Mouse (Mus musculus) olfactory bulb, adult 2 months (tissue): Measurements from ENCODE around the gene Hectd3. TPM values are rescaled to one million over a fixed set of nuclear protein-coding genes. Genes with fewer than 3 reads are reported as not detected.

ENCODE experiments used
- H3K27ac ChIP-seq: fragments of 200-500 bp; 2 replicates; pipeline ENCODE4 v1.5.1; 2012; ENCODE audit warnings: low read depth, low read length; ENCODE audit not compliant: insufficient read depth
- H3K4me1 ChIP-seq: fragments of 200-500 bp; 2 replicates; pipeline ENCODE4 v1.6.1; 2012; ENCODE audit warnings: low read length; ENCODE audit not compliant: control insufficient read depth, insufficient read depth
- H3K4me3 ChIP-seq: fragments of 200-500 bp; 2 replicates; pipeline ENCODE4 v1.5.1; 2012; ENCODE audit warnings: mild to moderate bottlenecking, low read depth, low read length, moderate library complexity; ENCODE audit not compliant: insufficient read depth
- CTCF ChIP-seq: fragments of 200-500 bp; IDR thresholded peaks from 2 replicates; pipeline ENCODE4 v1.5.1; 2012; ENCODE audit warnings: low read depth, mild to moderate bottlenecking, low read length, moderate library complexity; ENCODE audit not compliant: insufficient read depth
- POLR2A ChIP-seq: fragments of 200-500 bp; IDR thresholded peaks from 2 replicates; pipeline ENCODE4 v1.6.1; 2012; ENCODE audit warnings: mild to moderate bottlenecking, low read depth, low read length, moderate library complexity; ENCODE audit not compliant: insufficient read depth
- WGBS: fragments of 180-500 bp; shearing (Covaris S2); methylation state at CpG from one replicate; pipeline ENCODE4 v1.1.7; 2018; 5-methylcytosine and 5-hydroxymethylcytosine counted together
- polyA plus RNA-seq: library from polyadenylated mRNA; stranded (reverse); fragments of >200 nt; gene quantifications from 2 replicates; pipeline ENCODE4 v1.2.4, GENCODE M21; 2012; ENCODE audit warnings: low replicate concordance; ENCODE audit not compliant: missing spikeins, insufficient read depth, insufficient read length

The Hectd3 gene
- polyA plus RNA-seq, 1 experiment = not detected

DNA sequence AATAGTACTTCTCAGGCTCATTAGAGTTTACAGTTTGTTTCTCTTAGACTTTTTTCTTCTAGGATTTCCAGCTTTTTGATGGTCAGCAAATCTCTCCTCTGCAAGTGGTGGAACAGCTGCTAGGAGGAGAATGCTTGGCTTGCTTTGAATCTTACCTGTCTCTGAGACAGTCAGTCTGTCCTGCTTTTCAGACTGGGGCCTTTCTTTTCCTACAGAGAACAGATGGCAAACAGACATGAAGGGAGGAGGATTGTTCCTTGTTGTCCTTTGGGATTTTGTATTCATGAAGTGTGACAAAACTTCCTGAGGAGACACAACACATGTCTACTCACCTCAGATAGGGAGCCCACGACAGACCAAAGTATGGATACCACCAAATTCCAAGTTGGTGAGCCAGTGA lies 45.7 kb downstream of the Hectd3 start:
- Histone ChIP-seq H3K4me3 (no peak overlapping the region), H3K27ac (no peak overlapping the region), H3K4me1 (peaks cover 4% of the 10 kb centered on the region; the same call in 1 of the 2 replicates)
- TF ChIP-seq CTCF = no peak
- no peak for TF ChIP-seq POLR2A
- 82% methylated on average over 1 of the region's 1 CpGs for WGBS

GRCm38 (mm10) chr4:117041283-117041721 lies 46.2 kb downstream of the Hectd3 start:
- Histone ChIP-seq H3K4me1 (peaks cover 4% of the 10 kb centered on the region; the same call in 1 of the 2 replicates), H3K4me3 (no peak overlapping the region), H3K27ac (no peak overlapping the region)
- WGBS = 57% methylated on average over 4 of the region's 4 CpGs
- TF ChIP-seq POLR2A (no peak), CTCF (no peak)

GRCm38 (mm10) chr4:117048836-117049235 lies 53.7 kb downstream of the Hectd3 start:
- Histone ChIP-seq H3K27ac (no peak overlapping the region), H3K4me1 (peaks cover 4% of the 10 kb centered on the region; the same call in 1 of the 2 replicates), H3K4me3 (no peak overlapping the region)
- 13% methylated on average over 3 of the region's 3 CpGs for WGBS
- no peak for TF ChIP-seq CTCF
- TF ChIP-seq POLR2A = no peak

GRCm38 (mm10) chr4:117049485-117049884 lies 54.4 kb downstream of the Hectd3 start:
- Histone ChIP-seq H3K4me1 (peaks cover 4% of the 10 kb centered on the region; the same call in 1 of the 2 replicates), H3K4me3 (no peak overlapping the region), H3K27ac (no peak overlapping the region)
- no peak for TF ChIP-seq POLR2A
- no peak for TF ChIP-seq CTCF
- 93% methylated on average over 1 of the region's 1 CpGs for WGBS

GRCm38 (mm10) chr4:117052626-117053025 lies 57.5 kb downstream of the Hectd3 start:
- Histone ChIP-seq H3K27ac (no peak overlapping the region), H3K4me1 (peaks cover 4% of the 10 kb centered on the region; the same call in 1 of the 2 replicates), H3K4me3 (no peak overlapping the region)
- TF ChIP-seq POLR2A = no peak
- TF ChIP-seq CTCF = no peak
- 73% methylated on average over 4 of the region's 4 CpGs for WGBS

DNA sequence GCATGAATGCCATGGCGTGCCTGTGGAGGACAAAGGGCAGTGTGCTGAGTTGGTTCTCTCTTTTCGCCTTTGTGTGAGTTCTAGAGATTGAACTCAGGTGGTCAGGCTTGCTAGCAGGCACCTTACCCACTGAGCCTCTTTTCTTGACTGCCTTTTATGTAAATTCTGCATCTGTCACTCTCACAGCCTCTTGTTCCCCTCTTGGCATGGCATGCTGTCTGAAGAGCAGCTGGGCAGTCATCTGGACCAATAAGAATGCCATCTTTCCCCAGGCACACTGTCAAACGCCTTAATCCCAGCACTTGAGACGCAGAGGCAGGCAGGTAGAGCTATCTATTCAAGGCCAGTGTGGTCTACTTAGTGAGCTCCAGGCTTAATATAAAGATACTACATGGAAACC lies 58.8 kb downstream of the Hectd3 start:
- H3K4me1 ChIP-seq = no peaks in the 10 kb centered on the region
- no peak overlapping the region for H3K4me3 ChIP-seq
- H3K27ac ChIP-seq = no peak overlapping the region
- TF ChIP-seq POLR2A (no peak), CTCF (no peak)
- WGBS = 89% methylated on average over 4 of the region's 4 CpGs

Other genes starting within 250 kb of the Hectd3 start
- not detected in 2 replicates for gene Toe1, start 187.7 kb upstream of the Hectd3 start, polyA plus RNA-seq
- not detected in 2 replicates for gene Mutyh, start 187.6 kb upstream of the Hectd3 start, polyA plus RNA-seq
- not detected in 2 replicates for gene Hpdl, start 173.6 kb upstream of the Hectd3 start, polyA plus RNA-seq
- not detected in 2 replicates for gene Zswim5, start 117.9 kb upstream of the Hectd3 start, polyA plus RNA-seq
- not detected in 2 replicates for gene Urod, start 904 bp upstream of the Hectd3 start, polyA plus RNA-seq
- gene Eif2b3, start 24.1 kb downstream of the Hectd3 start, polyA plus RNA-seq = not detected in 2 replicates
- gene Ptch2, start 100.8 kb downstream of the Hectd3 start, polyA plus RNA-seq = not detected in 2 replicates
- gene Btbd19, start 130.4 kb downstream of the Hectd3 start, polyA plus RNA-seq = not detected in 2 replicates
- gene Tctex1d4, start 131.5 kb downstream of the Hectd3 start, polyA plus RNA-seq = not detected in 2 replicates
- gene Plk3, start 138.6 kb downstream of the Hectd3 start, polyA plus RNA-seq = not detected in 2 replicates
- gene Rps8, start 160.9 kb downstream of the Hectd3 start, polyA plus RNA-seq = 1,906 TPM in 1 of 2 replicates, not detected in the other
- not detected in 2 replicates for gene Kif2c, start 187.3 kb downstream of the Hectd3 start, polyA plus RNA-seq